Mouse (Mus musculus): ENCODE data around the gene Slc30a10. TPM values are rescaled to one million over a fixed set of nuclear protein-coding genes. Genes with fewer than 3 reads are reported as not detected.

Gene Slc30a10
- 10.1 and 36.7 TPM in 2 replicates for polyA plus RNA-seq (2012; rRNA removed)

- peak; percentile 31; the same call in 1 of the 2 replicates for TF ChIP-seq POLR2A (IDR thresholded peaks at IDR 0.05; ENCODE audit: low read depth, low read length)
- TF ChIP-seq CTCF (IDR thresholded peaks at IDR 0.05; ENCODE audit: extremely low read depth, insufficient read length, insufficient replicate concordance, low read depth, low read length) = no peak
- H3K4me3 ChIP-seq (ENCODE audit: low read depth, low read length) = peak within 1 kb of the TSS; percentile 87
- H3K36me3 ChIP-seq (ENCODE audit: control insufficient read depth, insufficient read depth, low read length) = no peaks in the 10 kb centered on the region; the same call in 1 of the 2 replicates
- 3% methylated on average over 18 of the region's 18 CpGs for WGBS
- H3K27ac ChIP-seq (ENCODE audit: insufficient read depth, low read depth, low read length) = peak within 1 kb of the TSS; percentile 77
- H3K27me3 ChIP-seq (ENCODE audit: control insufficient read depth, insufficient read depth, low read length) = peaks cover 10% of the 10 kb centered on the region; the same call in 1 of the 2 replicates
- peaks cover 20% of the 10 kb centered on the region for H3K4me1 ChIP-seq (ENCODE audit: control insufficient read depth, insufficient read depth, insufficient read length, low read length)
These were observed at the start of gene Slc30a10 for GRCm38 (mm10) chr1:185454575-185454954. Slc30a10 (plus strand) TSS chr1:185454848.

GRCm38 (mm10) chr1:185405921-185406320 lies 48.7 kb upstream of the Slc30a10 start:
- H3K4me3 ChIP-seq (ENCODE audit: low read depth, low read length) = no peak overlapping the region
- 66% methylated on average over 10 of the region's 10 CpGs for WGBS
- no peaks in the 10 kb centered on the region for H3K4me1 ChIP-seq (ENCODE audit: control insufficient read depth, insufficient read depth, insufficient read length, low read length)
- no peaks in the 10 kb centered on the region for H3K27me3 ChIP-seq (ENCODE audit: control insufficient read depth, insufficient read depth, low read length)
- TF ChIP-seq POLR2A (IDR thresholded peaks at IDR 0.05; ENCODE audit: low read depth, low read length) (no peak), CTCF (IDR thresholded peaks at IDR 0.05; ENCODE audit: extremely low read depth, insufficient read length, insufficient replicate concordance, low read depth, low read length) (no peak)
- H3K36me3 ChIP-seq (ENCODE audit: control insufficient read depth, insufficient read depth, low read length) = peaks cover 63% of the 10 kb centered on the region
- no peak overlapping the region for H3K27ac ChIP-seq (ENCODE audit: insufficient read depth, low read depth, low read length)

GRCm38 (mm10) chr1:185409831-185410230 lies 44.8 kb upstream of the Slc30a10 start:
- no peak overlapping the region for H3K27ac ChIP-seq (ENCODE audit: insufficient read depth, low read depth, low read length)
- no peak for TF ChIP-seq POLR2A (IDR thresholded peaks at IDR 0.05; ENCODE audit: low read depth, low read length)
- TF ChIP-seq CTCF (IDR thresholded peaks at IDR 0.05; ENCODE audit: extremely low read depth, insufficient read length, insufficient replicate concordance, low read depth, low read length) = peak; percentile 49; the same call in 1 of the 2 replicates
- WGBS = 74% methylated on average over 3 of the region's 3 CpGs
- no peak overlapping the region for H3K4me3 ChIP-seq (ENCODE audit: low read depth, low read length)
- peaks cover 65% of the 10 kb centered on the region for H3K36me3 ChIP-seq (ENCODE audit: control insufficient read depth, insufficient read depth, low read length)
- H3K27me3 ChIP-seq (ENCODE audit: control insufficient read depth, insufficient read depth, low read length) = no peaks in the 10 kb centered on the region
- H3K4me1 ChIP-seq (ENCODE audit: control insufficient read depth, insufficient read depth, insufficient read length, low read length) = no peaks in the 10 kb centered on the region

- 86% methylated on average over 9 of the region's 9 CpGs for WGBS
- TF ChIP-seq POLR2A (IDR thresholded peaks at IDR 0.05; ENCODE audit: low read depth, low read length) = no peak
- TF ChIP-seq CTCF (IDR thresholded peaks at IDR 0.05; ENCODE audit: extremely low read depth, insufficient read length, insufficient replicate concordance, low read depth, low read length) = no peak
- no peak overlapping the region for H3K4me3 ChIP-seq (ENCODE audit: low read depth, low read length)
- peaks cover 65% of the 10 kb centered on the region for H3K36me3 ChIP-seq (ENCODE audit: control insufficient read depth, insufficient read depth, low read length)
- H3K27ac ChIP-seq (ENCODE audit: insufficient read depth, low read depth, low read length) = no peak overlapping the region
- H3K4me1 ChIP-seq (ENCODE audit: control insufficient read depth, insufficient read depth, insufficient read length, low read length) = no peaks in the 10 kb centered on the region
- no peaks in the 10 kb centered on the region for H3K27me3 ChIP-seq (ENCODE audit: control insufficient read depth, insufficient read depth, low read length)
These were observed 36.6 kb upstream of the Slc30a10 start for GRCm38 (mm10) chr1:185418011-185418410.

GRCm38 (mm10) chr1:185419805-185420204 lies 34.8 kb upstream of the Slc30a10 start:
- WGBS = 93% methylated on average over 5 of the region's 5 CpGs
- H3K36me3 ChIP-seq (ENCODE audit: control insufficient read depth, insufficient read depth, low read length) = peaks cover 58% of the 10 kb centered on the region

GRCm38 (mm10) chr1:185420776-185421175 lies 33.9 kb upstream of the Slc30a10 start:
- no peak overlapping the region for H3K4me3 ChIP-seq (ENCODE audit: low read depth, low read length)
- TF ChIP-seq CTCF (IDR thresholded peaks at IDR 0.05; ENCODE audit: extremely low read depth, insufficient read length, insufficient replicate concordance, low read depth, low read length) (no peak), POLR2A (IDR thresholded peaks at IDR 0.05; ENCODE audit: low read depth, low read length) (no peak)
- no peak overlapping the region for H3K27ac ChIP-seq (ENCODE audit: insufficient read depth, low read depth, low read length)
- H3K36me3 ChIP-seq (ENCODE audit: control insufficient read depth, insufficient read depth, low read length) = peaks cover 52% of the 10 kb centered on the region
- 83% methylated on average over 6 of the region's 6 CpGs for WGBS
- peaks cover 3% of the 10 kb centered on the region; the same call in 1 of the 2 replicates for H3K4me1 ChIP-seq (ENCODE audit: control insufficient read depth, insufficient read depth, insufficient read length, low read length)
- H3K27me3 ChIP-seq (ENCODE audit: control insufficient read depth, insufficient read depth, low read length) = no peaks in the 10 kb centered on the region

More at GRCm38 (mm10) chr1:185419805-185420204, 34.8 kb upstream of the Slc30a10 start:
- Histone ChIP-seq H3K4me1 (ENCODE audit: control insufficient read depth, insufficient read depth, insufficient read length, low read length) (no peaks in the 10 kb centered on the region; the same call in 1 of the 2 replicates), H3K27me3 (ENCODE audit: control insufficient read depth, insufficient read depth, low read length) (no peaks in the 10 kb centered on the region), H3K4me3 (ENCODE audit: low read depth, low read length) (no peak overlapping the region), H3K27ac (ENCODE audit: insufficient read depth, low read depth, low read length) (no peak overlapping the region)
- TF ChIP-seq POLR2A (IDR thresholded peaks at IDR 0.05; ENCODE audit: low read depth, low read length) (no peak), CTCF (IDR thresholded peaks at IDR 0.05; ENCODE audit: extremely low read depth, insufficient read length, insufficient replicate concordance, low read depth, low read length) (no peak)

GRCm38 (mm10) chr1:185426583-185426982 lies 28.1 kb upstream of the Slc30a10 start:
- 89% methylated on average over 5 of the region's 5 CpGs for WGBS

More at GRCm38 (mm10) chr1:185426583-185426982, 28.1 kb upstream of the Slc30a10 start:
- Histone ChIP-seq H3K4me1 (ENCODE audit: control insufficient read depth, insufficient read depth, insufficient read length, low read length) (peaks cover 10% of the 10 kb centered on the region; the same call in 1 of the 2 replicates), H3K36me3 (ENCODE audit: control insufficient read depth, insufficient read depth, low read length) (peaks cover 27% of the 10 kb centered on the region), H3K4me3 (ENCODE audit: low read depth, low read length) (no peak overlapping the region), H3K27ac (ENCODE audit: insufficient read depth, low read depth, low read length) (no peak overlapping the region), H3K27me3 (ENCODE audit: control insufficient read depth, insufficient read depth, low read length) (no peaks in the 10 kb centered on the region)
- no peak for TF ChIP-seq POLR2A (IDR thresholded peaks at IDR 0.05; ENCODE audit: low read depth, low read length)
- no peak for TF ChIP-seq CTCF (IDR thresholded peaks at IDR 0.05; ENCODE audit: extremely low read depth, insufficient read length, insufficient replicate concordance, low read depth, low read length)

Measured in small intestine, adult 2 months (tissue).